Mouse (Mus musculus) layer of hippocampus, postnatal 14 days (tissue): Measurements from ENCODE around the gene Tbc1d24. TPM values are rescaled to one million over a fixed set of nuclear protein-coding genes. Genes with fewer than 3 reads are reported as not detected.
"Not testable (repeated sequence)": the region's sequence is repeated elsewhere in the genome, so short reads cannot be mapped to it uniquely, and the experiment has no call there.

Experiments used
- DNase-seq, 2 experiments: peaks; one replicate each; pipeline ENCODE4 v3.0.0; 2021 to 2022; ENCODE audit warnings: low spot score in 2 of 2, mixed read lengths in 1 of 2
- microRNA-seq, 2 experiments: library from miRNA; unstranded; fragments of <30 nt; microRNA quantifications; one replicate each; pipeline ENCODE4 v1.2.0; 2021
- total RNA-seq, 2 experiments: library from RNA; stranded (reverse); gene quantifications; 2 replicates each; pipeline ENCODE4 v1.2.3; 2021

Tbc1d24 gene
- total RNA-seq, 2 experiments from 2014 or later, result 71.1 to 75.8 TPM

GRCm38 (mm10) chr17:24154463-24154862 lies 50.9 kb downstream of the Tbc1d24 start:
- no peak for DNase-seq

DNA sequence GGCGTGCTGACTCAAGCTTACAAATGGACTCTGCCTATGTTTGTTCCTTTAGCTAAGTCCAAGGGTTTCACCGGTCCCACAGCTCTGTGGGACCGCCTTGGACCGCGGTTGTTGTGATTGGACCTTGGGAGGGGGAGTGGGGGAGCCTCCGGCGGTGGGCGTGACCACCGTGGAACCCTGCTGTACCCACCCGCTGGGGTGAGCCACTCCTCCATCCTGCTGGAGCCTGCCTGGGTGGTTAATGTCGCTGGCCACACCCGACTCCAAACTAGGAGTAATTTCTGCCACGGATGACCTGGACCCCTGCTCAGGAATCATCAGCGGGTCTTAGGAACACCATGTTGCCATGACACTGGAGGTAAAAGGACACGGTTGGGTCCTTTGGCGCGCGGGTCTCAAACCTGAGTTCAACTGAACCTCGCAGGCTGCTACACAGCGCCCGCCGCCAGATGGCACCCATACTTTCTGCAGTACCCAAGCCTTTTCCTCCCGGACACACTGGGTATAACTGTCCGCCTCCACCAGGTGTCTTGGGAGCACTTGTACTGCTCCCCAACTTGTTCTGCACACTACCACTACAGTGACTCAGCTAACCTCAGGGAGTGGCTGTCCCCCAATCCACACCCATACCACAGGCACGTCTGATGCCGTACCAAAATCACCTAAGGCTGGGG lies 53.3 kb downstream of the Tbc1d24 start:
- DNase-seq, result peak; percentile 65 to 68

- DNase-seq, result no peak
Measured at GRCm38 (mm10) chr17:24151382-24151781, 54.0 kb downstream of the Tbc1d24 start.

DNA sequence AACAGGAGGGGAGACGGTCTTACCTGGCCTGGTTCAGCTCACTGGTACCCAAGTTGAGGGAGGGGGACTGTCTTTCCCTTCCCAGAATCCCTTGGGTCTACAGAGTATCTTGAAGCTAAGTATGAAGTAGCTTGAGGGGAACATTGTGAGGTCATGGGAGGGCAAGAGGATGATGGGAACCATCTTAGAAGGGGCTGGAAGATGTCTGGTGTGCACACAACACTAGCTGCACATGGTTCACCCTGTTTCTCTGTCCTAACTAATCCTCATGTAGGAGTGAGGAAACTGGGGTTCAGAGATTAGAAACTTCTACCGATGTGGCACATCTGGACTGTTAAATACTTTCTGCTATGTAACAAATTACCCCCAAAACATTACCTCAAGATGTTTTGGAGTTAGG lies 54.5 kb downstream of the Tbc1d24 start, which contains the start of gene Pdpk1:
Pdpk1 (minus strand) TSS at position 101 of the 400 bp plus-strand sequence.
- DNase-seq, result no peak

GRCm38 (mm10) chr17:24149421-24149820 lies 55.9 kb downstream of the Tbc1d24 start:
- no peak for DNase-seq

GRCm38 (mm10) chr17:24142897-24143296 lies 62.5 kb downstream of the Tbc1d24 start:
- no peak for DNase-seq

DNA sequence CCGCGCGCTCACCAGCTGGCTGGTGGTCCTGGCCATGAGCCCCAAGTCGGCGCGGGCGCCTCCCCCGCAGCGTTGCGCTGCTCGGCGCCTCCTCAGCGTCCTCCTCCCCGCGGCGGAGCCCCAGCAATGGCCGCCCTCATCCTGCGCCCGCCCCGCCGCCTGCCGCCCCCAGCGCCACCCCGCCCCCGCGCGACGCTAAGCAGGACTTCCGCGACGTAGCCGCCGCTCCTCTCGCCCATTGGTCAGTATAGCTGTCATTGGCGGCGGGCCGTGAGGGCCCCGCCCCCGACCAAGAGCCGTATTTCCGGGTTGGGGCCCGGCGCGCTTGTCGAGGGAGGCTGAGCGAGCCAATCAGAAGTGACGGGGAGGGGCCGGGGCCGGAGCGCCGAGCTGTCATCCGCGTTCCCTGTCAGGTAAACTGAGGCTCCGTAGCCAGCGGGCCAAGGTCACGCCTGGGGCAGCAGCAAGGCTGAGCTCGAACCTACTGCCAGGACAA lies 63.9 kb downstream of the Tbc1d24 start:
- DNase-seq, result peak; percentile 94 to 98

DNA sequence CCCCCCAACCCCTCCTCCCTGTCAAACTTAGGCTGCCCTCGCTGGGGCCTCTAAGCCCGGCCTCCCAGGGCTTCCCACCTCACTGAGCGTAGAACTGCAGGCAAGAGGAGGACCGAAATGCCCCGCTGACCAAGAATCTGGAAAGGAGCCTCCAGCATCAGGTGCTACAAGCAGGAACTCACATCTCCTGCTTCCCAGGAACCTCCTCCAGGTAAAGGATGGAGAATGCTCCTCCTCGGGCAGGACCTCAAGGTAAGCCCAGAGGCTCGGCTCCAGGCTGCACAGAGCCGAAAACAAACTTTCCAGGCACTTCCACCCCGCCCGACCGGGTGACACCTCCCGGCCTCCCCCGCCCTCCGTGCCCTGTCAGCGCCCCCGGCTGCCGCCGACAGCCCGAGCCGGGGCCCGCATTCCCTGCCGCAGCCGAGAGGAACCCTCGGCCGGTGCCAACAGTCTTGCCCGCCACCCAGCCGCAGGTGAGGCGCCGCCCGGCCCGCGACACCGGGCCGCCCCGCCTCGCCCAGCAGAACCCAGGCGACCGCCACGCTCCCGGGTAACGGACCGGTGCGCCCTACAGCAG lies 64.4 kb downstream of the Tbc1d24 start:
- DNase-seq, result no peak

- no peak for DNase-seq
Measured at GRCm38 (mm10) chr17:24139968-24140367, 65.4 kb downstream of the Tbc1d24 start.

DNA sequence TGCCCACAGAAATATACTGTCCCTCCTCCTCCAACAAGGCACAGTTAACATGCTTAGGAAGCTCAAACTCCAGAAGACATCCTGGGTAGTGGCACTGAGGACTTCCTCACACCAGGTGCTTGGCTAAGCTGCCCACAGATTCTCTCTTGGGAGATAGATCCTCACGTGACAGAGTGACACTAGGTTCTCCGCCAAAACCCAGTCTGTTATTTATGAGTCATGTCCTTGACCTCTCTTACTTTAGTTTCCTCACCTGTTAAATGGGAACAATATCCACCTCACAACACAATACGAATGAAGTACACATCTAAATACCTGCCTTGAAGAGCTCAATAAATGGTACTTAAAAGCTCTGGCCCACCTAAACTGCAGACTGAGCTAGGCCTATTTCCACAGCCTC lies 66.1 kb downstream of the Tbc1d24 start:
- no peak for DNase-seq

DNA sequence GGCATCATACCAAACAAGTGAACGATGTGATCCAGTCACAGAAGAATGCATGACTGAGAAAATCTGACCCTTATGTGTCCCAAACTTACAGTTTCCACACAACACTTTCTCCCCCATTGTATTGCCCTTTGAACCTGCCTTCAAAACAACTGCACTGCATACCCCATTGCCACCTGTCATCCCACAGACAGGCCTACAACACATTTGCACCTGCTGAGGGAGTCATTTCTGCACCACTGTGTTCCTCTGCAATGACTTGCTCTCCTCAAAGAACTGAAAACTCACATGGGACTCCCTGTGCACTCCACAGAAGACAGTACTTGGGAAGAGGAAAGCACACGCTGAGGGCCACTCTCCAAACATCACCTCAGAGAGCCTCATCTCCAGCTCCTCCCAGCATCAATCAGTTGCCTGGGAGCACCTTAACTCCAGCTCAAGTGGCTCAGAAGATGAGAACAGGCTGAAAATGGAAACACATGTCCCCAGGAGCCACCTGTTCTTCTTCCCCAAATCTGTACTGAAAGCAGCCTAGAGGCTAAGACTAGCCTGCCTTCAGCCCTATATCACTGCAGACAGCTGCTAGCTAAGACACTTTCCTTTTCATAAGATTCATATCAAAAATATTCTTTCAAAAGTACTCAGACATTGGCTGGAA lies 68.0 kb downstream of the Tbc1d24 start:
- no peak for DNase-seq

- no peak for DNase-seq
Measured at GRCm38 (mm10) chr17:24134062-24134461, 71.3 kb downstream of the Tbc1d24 start.

DNA sequence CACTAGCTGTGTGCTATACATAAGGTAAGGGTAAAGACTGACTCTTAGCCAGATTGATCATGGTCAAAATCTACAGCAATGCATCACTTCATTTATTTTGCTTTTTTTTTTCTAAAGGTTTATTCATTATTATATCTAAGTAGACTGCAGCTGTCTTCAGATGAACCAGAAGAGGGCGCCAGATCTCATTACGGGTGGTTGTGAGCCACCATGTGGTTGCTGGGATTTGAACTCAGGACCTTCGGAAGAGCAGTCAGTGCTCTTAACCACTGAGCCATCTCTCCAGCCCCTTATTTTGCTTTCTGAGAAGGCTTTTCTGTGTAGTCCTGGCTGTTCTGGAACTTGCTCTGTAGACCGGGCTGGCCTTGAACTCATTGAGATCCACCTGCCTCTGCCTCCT lies 72.4 kb downstream of the Tbc1d24 start:
- not testable (repeated sequence) for DNase-seq

GRCm38 (mm10) chr17:24131570-24131969 lies 73.8 kb downstream of the Tbc1d24 start:
- no peak for DNase-seq

DNA sequence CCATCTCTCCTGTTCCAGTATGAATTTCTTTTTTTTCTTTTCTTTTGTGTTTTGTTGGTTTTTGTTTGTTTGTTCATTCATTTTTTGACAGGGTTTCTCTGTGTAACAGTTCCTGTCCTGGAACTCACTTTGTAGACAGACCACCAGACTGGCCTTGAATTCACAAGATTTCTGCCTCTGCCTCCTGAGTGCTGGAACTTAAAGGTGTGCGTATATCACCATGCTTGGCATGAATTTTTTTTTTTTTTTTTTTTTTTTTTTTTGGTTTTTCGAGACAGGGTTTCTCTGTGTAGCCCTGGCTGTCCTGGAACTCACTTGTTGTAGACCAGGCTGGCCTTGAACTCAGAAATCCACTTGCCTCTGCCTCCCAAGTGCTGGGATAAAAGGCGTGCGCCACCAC lies 76.1 kb downstream of the Tbc1d24 start:
- DNase-seq, result not testable (repeated sequence)

- no peak for DNase-seq
Measured at GRCm38 (mm10) chr17:24127592-24127991, 77.8 kb downstream of the Tbc1d24 start.

DNA sequence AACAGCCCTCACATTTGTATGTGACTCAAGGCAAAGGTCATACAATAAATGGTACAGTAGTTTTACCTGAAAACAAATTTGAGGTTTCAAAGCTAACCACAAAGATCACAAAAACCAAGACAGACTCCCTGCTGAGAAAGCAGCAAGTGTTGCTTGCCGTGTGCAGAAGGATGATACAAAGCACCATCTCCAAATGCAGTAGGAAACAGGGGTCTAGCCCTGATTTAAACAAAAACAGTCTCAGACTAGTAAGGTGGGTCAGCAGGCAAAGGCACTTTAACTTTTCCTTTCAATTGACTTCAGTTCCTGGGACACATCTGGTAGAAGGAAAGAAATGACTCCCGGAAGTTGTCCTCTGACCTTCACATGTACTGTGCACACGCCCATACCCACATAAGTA lies 78.6 kb downstream of the Tbc1d24 start:
- no peak for DNase-seq

Small RNAs within 50 kb of the gene (microRNA-seq; reads per million reads assigned to microRNA genes)
- 0.85 to 2.7 reads per million in 2 experiments for gene Mir5134
- 0 reads per million in 2 experiments for gene Mir6965

Other genes starting within 250 kb of the Tbc1d24 start
- gene Prss30, start 225.0 kb downstream of the Tbc1d24 start, total RNA-seq, result under 1 TPM in 1 of 2 experiments, not detected in 1; 0.41 TPM
- not detected for gene Prss22, start 207.5 kb downstream of the Tbc1d24 start, total RNA-seq
- not detected for gene Prss27, start 167.4 kb downstream of the Tbc1d24 start, total RNA-seq
- 10 to 100 TPM; 53.0 to 53.8 TPM for gene Kctd5, start 132.1 kb downstream of the Tbc1d24 start, total RNA-seq
- 100 to 1,000 TPM; 102 to 107 TPM for gene Pdpk1, start 54.6 kb downstream of the Tbc1d24 start, total RNA-seq
- gene Amdhd2, start 41.8 kb downstream of the Tbc1d24 start, total RNA-seq, result 10 to 100 TPM; 27.4 to 33.7 TPM
- 1,000 to 10,000 TPM; 1,388 to 1,424 TPM for gene Atp6v0c, start 35.9 kb downstream of the Tbc1d24 start, total RNA-seq
- gene Ntn3, start 4.0 kb upstream of the Tbc1d24 start, total RNA-seq, result 10 to 100 TPM; 12.3 to 12.4 TPM
- gene Tedc2, start 15.3 kb upstream of the Tbc1d24 start, total RNA-seq, result 10 to 100 TPM; 10.0 to 10.2 TPM
- gene Ccnf, start 45.9 kb upstream of the Tbc1d24 start, total RNA-seq, result 1 to 10 TPM; 5.9 to 8.2 TPM
- 1 to 10 TPM; 1.3 to 1.8 TPM for gene Abca17, start 145.5 kb upstream of the Tbc1d24 start, total RNA-seq
- 100 to 1,000 TPM; 102 to 104 TPM for gene Abca3, start 146.4 kb upstream of the Tbc1d24 start, total RNA-seq
- gene Rnps1, start 209.0 kb upstream of the Tbc1d24 start, total RNA-seq, result 100 to 1,000 TPM; 133 to 141 TPM
- gene Eci1, start 221.1 kb upstream of the Tbc1d24 start, total RNA-seq, result 10 to 100 TPM; 25.4 to 28.0 TPM
- gene Dnase1l2, start 237.5 kb upstream of the Tbc1d24 start, total RNA-seq, result 1 to 10 TPM; 5.2 to 8.1 TPM